In genomic region chr5:129455529-129455896, GRCm38 (mm10) we compare ENCODE assay signal across 8 mouse cellular contexts. TPM values are rescaled to one million over a fixed set of nuclear protein-coding genes. Genes with fewer than 3 reads are reported as not detected.
DNase-seq lines count a peak whose midpoint lies in the region; ATAC-seq and TF ChIP-seq lines count a peak whose summit lies in the region.

No protein-coding gene starts in this region.

- no peaks in the 10 kb centered on the region for H3K27me3 ChIP-seq in heart, postnatal 0 days (ENCODE audit: control insufficient read depth, insufficient read depth, low read length)
- 0 out of 2 replicates have a peak, but pooled peaks cover 3% of the 10 kb centered on the region for H3K27me3 ChIP-seq in embryonic facial prominence, embryonic 13.5 days
- 0 out of 2 replicates have a peak, but pooled peaks cover 2% of the 10 kb centered on the region for H3K27me3 ChIP-seq in hindbrain, embryonic 13.5 days
- no peaks in the 10 kb centered on the region for H3K27me3 ChIP-seq in midbrain, embryonic 11.5 days (ENCODE audit: control insufficient read depth, insufficient read depth, low read length)
- no peaks in the 10 kb centered on the region for H3K27me3 ChIP-seq in thymus, adult 2 months (ENCODE audit: control insufficient read depth, insufficient read depth, low read length)

- no peak overlapping the region for H3K4me3 ChIP-seq in heart, postnatal 0 days (ENCODE audit: low read depth, low read length)
- no peak overlapping the region for H3K4me3 ChIP-seq in embryonic facial prominence, embryonic 13.5 days
- H3K4me3 ChIP-seq in hindbrain, embryonic 13.5 days = no peak overlapping the region
- H3K4me3 ChIP-seq in midbrain, embryonic 11.5 days (ENCODE audit: low read depth, low read length) = no peak overlapping the region
- H3K4me3 ChIP-seq in thymus, adult 2 months (ENCODE audit: control insufficient read depth, insufficient read depth, low read length) = no peak overlapping the region

- DNase-seq in heart, postnatal 0 days (ENCODE audit: low spot score) = no peak
- DNase-seq in heart, postnatal 36 days = no peak
- no peak for DNase-seq in midbrain, embryonic 11.5 days (ENCODE audit: low spot score, missing footprints)
- DNase-seq in thymus, adult 2 months = no peak
- no peak for DNase-seq in adrenal gland, postnatal 14 days
- no peak for DNase-seq in frontal cortex, postnatal 36 days (ENCODE audit: low spot score in 2 of 2)

- TF ChIP-seq EP300 in heart, postnatal 0 days (IDR thresholded peaks at IDR 0.05; ENCODE audit: low read depth) = no peak

- peak; percentile 33; the same call in 1 of the 2 replicates for ATAC-seq in heart, postnatal 0 days (ENCODE audit: insufficient read depth, low read depth)
- ATAC-seq in embryonic facial prominence, embryonic 13.5 days (ENCODE audit: insufficient number of reproducible peaks, insufficient read depth, low FRiP score, low TSS enrichment, low read depth) = no peak
- ATAC-seq in hindbrain, embryonic 13.5 days (ENCODE audit: low FRiP score) = no peak
- peak; percentile 58 for ATAC-seq in midbrain, embryonic 11.5 days (ENCODE audit: low FRiP score)

- intact Hi-C loops in heart, postnatal 36 days (cut with DNase I) = loop anchor here (5.0 kb wide), 1 partner anchor 127 kb away; the partner anchor contains the start of gene Mmp17

- H3K9ac ChIP-seq in heart, postnatal 0 days (replicated peaks; ENCODE audit: low read depth, low read length) = no peak overlapping the region
- H3K9ac ChIP-seq in embryonic facial prominence, embryonic 13.5 days = no peak overlapping the region
- no peak overlapping the region for H3K9ac ChIP-seq in hindbrain, embryonic 13.5 days
- no peak overlapping the region for H3K9ac ChIP-seq in midbrain, embryonic 11.5 days (ENCODE audit: low read length)

- H3K4me2 ChIP-seq in heart, postnatal 0 days (ENCODE audit: low read depth, low read length) = 0 out of 2 replicates have a peak overlapping the region, but pooled peaks have one; percentile 44
- H3K4me2 ChIP-seq in embryonic facial prominence, embryonic 13.5 days = peak overlapping the region; percentile 43
- peak overlapping the region; percentile 37; the same call in 1 of the 2 replicates for H3K4me2 ChIP-seq in hindbrain, embryonic 13.5 days
- no peak overlapping the region for H3K4me2 ChIP-seq in midbrain, embryonic 11.5 days

- no peaks in the 10 kb centered on the region for H3K9me3 ChIP-seq in heart, postnatal 0 days (replicated peaks; ENCODE audit: control insufficient read depth, low read length)
- H3K9me3 ChIP-seq in embryonic facial prominence, embryonic 13.5 days = no peaks in the 10 kb centered on the region
- no peaks in the 10 kb centered on the region for H3K9me3 ChIP-seq in hindbrain, embryonic 13.5 days
- H3K9me3 ChIP-seq in midbrain, embryonic 11.5 days (ENCODE audit: control insufficient read depth, low read length) = no peaks in the 10 kb centered on the region

- no peak for TF ChIP-seq CTCF in heart, postnatal 0 days (IDR thresholded peaks at IDR 0.05; ENCODE audit: low read depth)
- TF ChIP-seq CTCF in thymus, adult 2 months (IDR thresholded peaks at IDR 0.05; ENCODE audit: borderline replicate concordance, control insufficient read depth, extremely low read depth, insufficient read depth, low read length, poor library complexity) = no peak

- H3K4me1 ChIP-seq in heart, postnatal 0 days (ENCODE audit: control insufficient read depth, insufficient read depth) = peaks cover 9% of the 10 kb centered on the region; the same call in 1 of the 2 replicates
- H3K4me1 ChIP-seq in embryonic facial prominence, embryonic 13.5 days = peaks cover 18% of the 10 kb centered on the region
- H3K4me1 ChIP-seq in hindbrain, embryonic 13.5 days (replicated peaks) = peaks cover 58% of the 10 kb centered on the region
- H3K4me1 ChIP-seq in midbrain, embryonic 11.5 days (ENCODE audit: control insufficient read depth, insufficient read depth, low read length) = peaks cover 10% of the 10 kb centered on the region
- H3K4me1 ChIP-seq in thymus, adult 2 months (replicated peaks; ENCODE audit: control insufficient read depth, insufficient read depth, low read length) = peaks cover under 1% of the 10 kb centered on the region; the same call in 1 of the 2 replicates

- H3K27ac ChIP-seq in heart, postnatal 0 days (ENCODE audit: low read depth) = no peak overlapping the region
- H3K27ac ChIP-seq in embryonic facial prominence, embryonic 13.5 days = no peak overlapping the region
- no peak overlapping the region for H3K27ac ChIP-seq in hindbrain, embryonic 13.5 days
- H3K27ac ChIP-seq in midbrain, embryonic 11.5 days (ENCODE audit: low read depth, low read length) = no peak overlapping the region
- no peak overlapping the region for H3K27ac ChIP-seq in thymus, adult 2 months (ENCODE audit: control insufficient read depth, insufficient read depth, low read length)

- H3K36me3 ChIP-seq in heart, postnatal 0 days (replicated peaks; ENCODE audit: control insufficient read depth, insufficient read depth, low read length) = no peaks in the 10 kb centered on the region
- H3K36me3 ChIP-seq in embryonic facial prominence, embryonic 13.5 days = no peaks in the 10 kb centered on the region
- H3K36me3 ChIP-seq in hindbrain, embryonic 13.5 days = no peaks in the 10 kb centered on the region
- H3K36me3 ChIP-seq in midbrain, embryonic 11.5 days (ENCODE audit: control insufficient read depth, insufficient read depth, low read length) = no peaks in the 10 kb centered on the region
- H3K36me3 ChIP-seq in thymus, adult 2 months (ENCODE audit: control insufficient read depth, insufficient read depth, low read length) = no peaks in the 10 kb centered on the region

- TF ChIP-seq POLR2A in thymus, adult 2 months (IDR thresholded peaks at IDR 0.05; ENCODE audit: control insufficient read depth, extremely low read depth, insufficient read depth, low read length, poor library complexity) = no peak

- 21% methylated on average over 2 of the region's 2 CpGs for WGBS in heart, postnatal 0 days
- 13% methylated on average over 2 of the region's 2 CpGs for WGBS in embryonic facial prominence, embryonic 13.5 days
- WGBS in hindbrain, embryonic 13.5 days = 17% methylated on average over 2 of the region's 2 CpGs
- WGBS in midbrain, embryonic 11.5 days = 29% methylated on average over 2 of the region's 2 CpGs
- 40% methylated on average over 2 of the region's 2 CpGs for WGBS in thymus, adult 2 months

RNA-seq across cellular contexts. Expression of gene Sfswap, which starts 45.5 kb away (rescaled TPM):
- total RNA-seq in heart, postnatal 0 days (2014; rRNA removed; ENCODE audit: low replicate concordance) = 28.2 and 38.3 TPM in 2 replicates
- polyA plus RNA-seq in heart, postnatal 0 days (2015; fragmentation: Nextera tagmentation; extraction: Ambion mirVana) = 14.4 and 15.7 TPM in 2 replicates
- 10 to 100 TPM; 30.3 to 38.9 TPM for total RNA-seq in heart, postnatal 36 days (2021)
- polyA plus RNA-seq in embryonic facial prominence, embryonic 13.5 days (2015; fragmentation: Nextera tagmentation; extraction: Ambion mirVana) = 63.9 and 66.3 TPM in 2 replicates
- polyA plus RNA-seq in hindbrain, embryonic 13.5 days (2015; fragmentation: Nextera tagmentation; extraction: Ambion mirVana) = 49.7 and 56.5 TPM in 2 replicates
- 41.9 and 43.1 TPM in 2 replicates for polyA plus RNA-seq in midbrain, embryonic 11.5 days (2014; fragmentation: Nextera tagmentation; extraction: Ambion mirVana)
- 149 and 160 TPM in 2 replicates for polyA plus RNA-seq in thymus, adult 2 months (2012; rRNA removed)
- total RNA-seq in adrenal gland, postnatal 14 days (2021) = 57.9 and 65.5 TPM in 2 replicates

Comparison
In these comparisons a context has a peak if more than half of its experiments do, and no peak if none do; other contexts are left out.
1. ATAC-seq: peak in heart, postnatal 0 days (single experiment) and midbrain, embryonic 11.5 days (single experiment); none in embryonic facial prominence, embryonic 13.5 days (single experiment) and hindbrain, embryonic 13.5 days (single experiment).